Mouse (Mus musculus): Measurements from ENCODE around the gene Parvb.

Gene Parvb

DNA sequence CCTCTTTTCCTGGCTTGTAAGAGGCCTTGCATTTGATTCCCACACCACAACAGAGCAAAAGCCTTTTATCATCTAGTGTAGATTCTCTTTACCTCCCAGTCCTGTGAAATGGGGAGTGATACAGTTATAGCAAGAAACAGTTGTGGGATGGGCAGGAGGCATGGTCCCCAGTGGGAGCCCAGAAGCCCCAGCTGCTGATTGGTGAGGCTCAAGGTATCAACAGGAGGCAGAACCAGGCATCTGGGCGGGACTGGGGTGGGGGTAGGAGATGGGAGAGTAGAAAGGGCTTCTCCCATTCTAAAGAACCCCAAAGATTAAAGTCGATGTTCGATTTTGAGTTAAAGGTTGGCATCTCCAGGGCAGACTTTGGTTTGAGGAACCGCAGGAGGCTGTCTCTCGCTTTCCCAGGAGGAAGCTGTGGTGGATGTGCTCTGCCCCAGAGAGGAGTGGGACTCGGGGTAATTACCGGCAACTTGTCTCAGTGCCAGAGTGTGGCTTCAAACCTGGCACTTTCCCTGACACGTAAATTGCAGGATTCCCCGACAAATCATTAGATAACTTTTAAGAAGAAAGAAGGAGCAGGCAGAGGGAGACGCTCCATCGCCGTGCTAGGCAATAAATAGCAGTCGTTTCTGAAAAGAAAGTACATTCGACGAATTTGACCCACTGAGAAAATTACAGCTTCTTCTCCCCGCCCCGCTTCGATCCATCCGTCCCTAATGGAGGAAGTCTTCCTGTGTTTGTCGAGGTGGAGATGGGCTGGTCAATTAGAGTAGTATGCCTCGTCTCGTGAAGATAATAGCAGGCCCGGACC is 13.7 kb upstream of the Parvb start:
- DNase-seq, result no peak

- peak; percentile 24 to 35 for DNase-seq
Measured at GRCm38 (mm10) chr15:84218783-84219271, 13.0 kb upstream of the Parvb start.

DNA sequence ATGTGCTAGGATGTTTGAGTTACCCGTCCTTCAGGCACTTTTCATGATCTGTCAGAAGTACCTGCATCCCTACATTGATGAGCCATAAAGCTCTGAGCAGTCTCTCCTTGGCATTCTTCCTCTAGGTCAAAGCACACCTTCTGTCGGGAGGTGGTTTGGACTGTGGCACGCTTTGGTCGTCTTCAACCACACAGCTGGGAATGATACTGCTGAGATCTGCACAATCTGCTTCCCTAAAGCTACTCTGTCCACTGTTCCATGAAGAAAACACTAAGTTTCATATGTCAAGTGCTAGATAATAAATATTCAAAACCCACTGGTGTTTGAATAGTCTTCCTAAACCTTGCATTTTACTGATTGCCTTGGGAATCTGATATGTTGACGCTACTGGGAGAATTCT is 10.3 kb upstream of the Parvb start:
- no peak for DNase-seq

GRCm38 (mm10) chr15:84223423-84223822 is 8.4 kb upstream of the Parvb start:
- DNase-seq, result no peak

GRCm38 (mm10) chr15:84224779-84225178 is 7.1 kb upstream of the Parvb start:
- DNase-seq, result no peak

DNA sequence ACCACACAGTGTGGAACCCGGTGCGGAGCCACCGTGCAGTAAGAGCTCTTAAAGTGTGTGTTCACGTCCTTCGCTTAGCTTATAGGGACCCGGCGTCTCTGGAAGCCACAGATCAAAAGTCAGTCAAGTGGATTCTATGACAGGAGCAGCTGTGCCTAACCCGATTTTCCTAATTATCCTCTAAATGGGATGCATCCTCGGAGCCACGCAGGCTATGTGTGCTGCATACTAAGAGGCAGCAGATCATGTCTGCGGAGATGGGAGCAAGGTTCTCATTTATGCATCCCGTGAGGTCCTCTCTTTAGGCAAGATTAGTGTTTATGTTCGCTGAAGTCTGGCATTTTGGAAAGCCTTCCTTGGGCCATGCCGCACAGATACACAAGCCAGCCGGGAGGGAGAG is 4.9 kb upstream of the Parvb start:
- no peak for DNase-seq

GRCm38 (mm10) chr15:84230661-84231060 is 1.2 kb upstream of the Parvb start:
- no peak for DNase-seq

DNA sequence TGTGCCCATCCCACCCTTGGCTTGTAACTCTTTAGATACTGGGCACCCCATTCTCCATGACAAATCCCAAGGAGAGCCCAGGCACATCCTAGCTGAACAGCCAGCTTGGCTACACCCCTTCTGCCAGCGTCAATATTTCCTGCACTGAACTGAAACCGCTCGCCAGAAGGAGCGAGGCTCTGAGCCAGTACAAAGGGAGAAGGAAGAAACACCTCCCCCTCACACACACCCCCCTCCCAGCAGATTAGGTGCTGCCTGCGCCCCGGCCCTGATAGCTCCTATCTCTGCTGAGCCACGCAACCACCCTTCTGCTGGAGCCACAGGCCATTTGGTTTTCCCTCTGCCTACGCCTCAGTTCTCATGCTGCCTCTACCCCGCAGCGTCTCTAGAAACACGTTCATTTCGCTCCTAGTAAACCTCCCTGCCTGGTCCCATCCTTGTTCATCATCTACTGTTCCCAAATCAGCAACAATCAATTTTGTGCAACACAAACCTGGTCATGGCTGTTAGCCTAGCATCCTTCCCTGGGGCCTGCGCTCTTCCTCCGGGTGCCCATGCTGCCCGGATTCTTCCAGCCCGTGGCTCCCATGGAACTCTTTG is 630 bp upstream of the Parvb start:
- DNase-seq, result no peak

GRCm38 (mm10) chr15:84232609-84233008 is 766 bp downstream of the Parvb start:
- no peak for DNase-seq

DNA sequence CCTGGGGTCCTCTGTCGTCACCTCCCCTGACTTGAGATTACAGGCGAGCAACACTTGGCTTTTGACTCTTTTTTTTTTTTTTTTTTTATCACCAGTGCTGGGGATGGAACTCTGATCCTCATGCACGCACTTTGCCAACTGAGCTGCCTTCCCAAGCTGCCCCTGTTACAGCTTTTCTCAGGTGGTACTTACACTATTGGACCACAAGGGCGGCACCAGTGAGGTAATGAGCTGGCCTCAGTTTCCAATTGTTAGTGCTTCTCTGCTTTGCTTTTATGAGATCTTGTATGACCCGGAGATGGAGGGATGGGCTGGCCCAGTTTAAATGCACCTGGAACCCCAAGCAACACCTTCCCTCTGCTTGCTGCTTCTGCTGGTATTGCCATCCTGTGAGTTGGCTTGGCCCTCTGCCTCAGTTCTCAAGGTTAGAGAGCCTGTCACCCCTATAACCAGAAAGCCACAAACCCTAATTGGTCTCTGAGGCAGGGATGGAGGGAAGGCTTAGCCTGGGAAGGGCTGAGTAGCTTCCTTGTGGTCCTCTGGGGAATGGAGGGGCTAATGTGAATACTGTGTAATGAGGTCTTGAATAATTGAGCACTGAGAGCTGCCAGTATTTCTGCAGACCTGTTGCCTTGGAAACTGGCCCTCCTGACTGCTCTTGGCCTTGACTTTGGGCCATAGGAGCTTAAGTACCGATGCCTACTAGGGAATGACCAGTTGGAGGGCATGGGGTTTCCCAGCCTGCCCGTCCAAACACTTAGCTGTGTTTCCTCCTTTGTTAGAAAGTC is 3.1 kb downstream of the Parvb start:
- no peak for DNase-seq

DNA sequence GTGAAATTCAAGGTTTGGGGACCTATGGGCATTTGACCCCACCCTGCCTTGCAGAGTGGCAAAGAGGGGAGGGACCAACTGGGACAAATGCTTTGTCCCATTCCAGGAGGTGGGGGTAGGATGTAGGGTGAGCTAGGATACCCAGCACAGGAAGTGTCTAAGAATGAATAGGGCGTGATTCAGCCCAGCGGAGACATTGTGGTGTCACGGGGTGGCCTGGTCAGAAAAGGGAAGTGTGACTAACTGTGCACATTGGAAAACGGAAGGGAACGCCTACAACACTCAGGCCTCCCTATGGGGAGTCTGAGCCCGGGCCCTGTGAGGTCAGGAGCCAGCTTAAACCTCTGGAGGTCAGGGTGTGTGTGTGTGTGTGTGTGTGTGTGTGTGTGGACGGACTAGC is 3.8 kb downstream of the Parvb start:
- peak in 1 of 2 experiments; percentile 38 for DNase-seq

GRCm38 (mm10) chr15:84238552-84238951 is 6.7 kb downstream of the Parvb start:
- no peak for DNase-seq

GRCm38 (mm10) chr15:84238991-84239401 is 7.2 kb downstream of the Parvb start:
- no peak for DNase-seq

- no peak for DNase-seq
Measured at GRCm38 (mm10) chr15:84241520-84241919, 9.7 kb downstream of the Parvb start.

- no peak for DNase-seq
Measured at GRCm38 (mm10) chr15:84245104-84245503, 13.3 kb downstream of the Parvb start.

DNA sequence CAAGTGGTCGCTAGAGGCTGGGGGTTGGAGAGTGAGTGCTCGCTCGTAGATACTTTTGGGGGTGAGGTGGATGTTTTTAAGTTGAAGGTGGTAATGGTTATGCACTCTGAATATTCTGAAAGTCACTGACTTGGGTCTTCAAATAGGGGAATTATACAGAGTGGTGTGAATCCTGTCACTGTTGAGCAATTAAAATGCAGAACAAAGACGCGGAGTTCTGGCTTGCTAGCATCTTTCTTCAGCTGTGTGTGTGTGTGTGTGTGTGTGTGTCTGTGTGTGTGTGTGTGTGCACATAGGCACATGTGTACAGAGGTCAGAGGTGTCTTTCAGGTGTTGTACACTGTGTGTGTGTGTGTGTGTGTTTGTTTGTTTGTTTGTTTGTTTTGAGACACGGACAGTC is 14.4 kb downstream of the Parvb start:
- DNase-seq, result no peak

DNA sequence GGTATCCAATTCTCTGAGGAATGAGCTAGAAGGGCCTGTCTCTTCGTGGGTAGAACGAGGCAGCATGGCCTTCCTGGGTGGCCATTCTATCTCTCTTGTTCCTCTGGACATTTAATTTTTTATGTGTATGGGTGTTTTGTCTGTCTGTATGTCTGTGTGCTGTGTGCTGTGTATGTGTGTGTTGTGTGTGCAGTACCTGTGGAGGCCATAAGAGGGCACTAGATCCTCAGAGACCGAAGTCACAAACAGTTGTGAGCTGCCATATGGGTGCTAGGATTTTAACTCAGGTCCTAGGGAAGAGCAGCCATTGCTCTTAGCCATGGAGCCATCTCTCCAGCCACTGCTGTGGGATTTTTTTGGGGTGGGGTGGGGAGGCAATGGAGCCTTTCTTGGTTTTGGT is 15.5 kb downstream of the Parvb start:
- no peak for DNase-seq

GRCm38 (mm10) chr15:84251227-84251626 is 19.4 kb downstream of the Parvb start:
- no peak for DNase-seq

- no peak for DNase-seq
Measured at GRCm38 (mm10) chr15:84252645-84253044, 20.8 kb downstream of the Parvb start.

- DNase-seq, result no peak
Measured at GRCm38 (mm10) chr15:84253757-84254156, 21.9 kb downstream of the Parvb start.

- no peak for DNase-seq
Measured at GRCm38 (mm10) chr15:84254387-84254786, 22.5 kb downstream of the Parvb start.

DNA sequence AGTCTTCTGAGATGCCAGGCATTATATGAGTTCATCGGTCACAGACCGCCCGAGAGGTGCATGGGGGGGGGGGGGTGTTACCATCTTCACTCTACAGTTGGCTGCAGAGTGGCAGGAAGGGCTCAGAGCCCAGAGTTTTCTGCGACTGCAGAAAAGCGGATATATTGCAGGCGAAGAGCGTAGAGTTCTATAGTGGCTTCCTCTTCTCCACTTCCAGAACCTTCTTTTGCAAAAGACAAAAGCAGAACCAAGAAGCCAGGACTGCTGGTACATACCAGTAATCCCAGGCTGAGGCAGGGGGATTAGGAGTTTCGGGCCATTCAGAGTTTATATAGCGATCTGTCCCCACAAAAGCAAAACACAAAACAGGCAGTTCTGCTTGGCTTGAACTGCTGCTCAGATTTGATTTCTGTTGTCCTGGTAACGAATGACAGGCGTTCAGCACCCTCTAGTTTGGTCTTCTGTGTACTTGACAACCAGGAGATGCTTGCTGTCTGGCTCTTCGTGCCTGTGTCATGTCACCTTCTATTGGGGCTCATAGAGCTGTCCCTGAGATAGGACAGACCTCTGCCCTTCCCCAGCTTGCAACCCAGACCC is 24.5 kb downstream of the Parvb start:
- DNase-seq, result no peak

DNA sequence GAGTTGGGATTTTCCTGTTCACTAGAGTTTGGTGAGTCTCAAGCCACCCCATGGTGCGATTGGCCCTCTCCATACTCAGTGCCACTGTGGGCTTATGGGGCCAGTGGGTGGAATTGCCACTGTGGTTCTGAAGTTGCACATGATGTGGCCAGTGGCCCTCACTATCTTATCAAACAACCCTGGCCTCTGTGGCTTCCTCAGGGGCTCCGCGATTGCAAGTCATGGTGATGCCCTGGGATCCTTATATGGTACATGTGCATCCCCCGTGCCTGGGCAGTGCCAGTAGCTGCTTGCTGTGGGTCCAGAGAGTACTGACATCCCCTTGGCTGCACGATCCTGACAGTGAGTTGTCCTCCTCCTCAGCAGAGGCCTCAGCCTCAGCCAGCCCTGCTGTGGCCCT is 25.0 kb downstream of the Parvb start:
- DNase-seq, result no peak

Data from spleen, adult 18-20 months (tissue).